Mouse (Mus musculus) liver, adult (tissue): ENCODE results near the gene Cldn17.

Experiments used
- GATA4 ChIP-seq: IDR thresholded peaks from 2 replicates; pipeline ENCODE4 v1.6.1; 2014; ENCODE audit warnings: mild to moderate bottlenecking, low read length; ENCODE audit not compliant: insufficient replicate concordance

Cldn17 gene

DNA sequence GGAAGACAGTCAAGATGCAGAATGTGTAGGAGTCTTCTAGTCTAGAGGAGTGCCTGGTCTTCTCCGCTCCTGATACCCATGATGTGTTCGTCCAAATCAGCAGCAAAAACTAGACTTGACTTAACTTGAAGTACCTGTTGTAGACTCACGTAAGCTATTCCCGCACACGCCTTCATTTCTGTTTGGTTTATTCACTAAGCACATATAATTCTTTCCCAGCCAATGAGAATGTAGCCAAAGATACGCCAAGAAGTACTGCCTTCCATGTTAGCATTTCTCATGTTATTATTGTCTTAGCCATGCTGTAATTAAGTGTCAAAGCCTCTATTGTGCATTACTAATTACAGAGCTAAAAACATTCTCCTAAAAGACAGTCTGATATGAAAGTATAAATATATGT lies at the start of gene Cldn17:
Gene Cldn17 (minus strand): TSS at position 101 of the 400 bp plus-strand sequence.
- no peak for TF ChIP-seq GATA4

DNA sequence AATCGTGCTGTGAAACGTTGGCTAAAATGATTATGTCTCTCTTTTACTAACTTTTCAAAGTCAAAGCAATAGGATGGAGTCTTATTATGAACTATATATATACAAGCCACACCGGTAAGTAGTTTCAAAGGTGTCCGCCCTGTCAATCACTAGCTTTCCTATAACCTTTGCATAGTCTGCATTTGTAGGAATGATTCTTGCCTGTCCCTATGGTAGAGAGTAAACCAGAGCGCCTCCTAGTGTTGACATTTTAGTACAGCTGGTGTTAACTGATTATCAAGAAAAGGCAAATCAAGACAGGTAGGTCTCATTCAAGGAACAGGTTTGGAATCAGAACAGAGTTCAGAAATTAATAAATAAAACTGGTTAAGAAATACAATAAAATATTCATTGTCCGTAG lies 35.7 kb upstream of the Cldn17 start:
- no peak for TF ChIP-seq GATA4

DNA sequence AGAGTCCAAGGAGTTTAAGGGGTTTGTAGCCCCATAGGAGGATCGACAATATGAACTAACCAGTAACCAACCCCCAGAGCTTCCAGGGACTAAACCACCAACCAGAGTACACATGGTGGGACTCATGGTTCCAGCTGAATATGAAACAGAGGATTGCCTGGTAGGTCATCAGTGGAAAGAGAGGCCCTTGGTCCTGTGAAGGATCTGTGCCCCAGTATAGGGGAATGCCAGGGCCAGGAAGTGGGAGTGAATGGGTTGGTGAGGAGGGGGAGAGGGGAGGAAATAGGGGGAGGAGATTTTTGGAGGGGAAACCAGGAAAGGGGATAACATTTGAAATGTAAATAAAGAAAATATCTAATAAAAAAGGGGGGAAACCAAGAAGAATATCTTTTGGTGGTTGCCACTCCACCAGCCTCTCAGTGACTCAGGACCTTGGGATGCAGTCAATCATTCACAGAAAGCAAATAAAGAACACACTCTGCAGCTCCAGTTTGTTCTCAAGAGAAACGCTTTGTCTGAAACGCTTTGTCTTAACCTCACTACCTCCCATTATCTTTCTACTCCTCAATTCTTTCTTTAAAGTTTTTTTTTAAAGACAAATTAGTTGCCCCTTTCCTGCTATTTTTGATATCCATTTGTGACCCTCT lies 33.2 kb upstream of the Cldn17 start:
- TF ChIP-seq GATA4 = no peak

DNA sequence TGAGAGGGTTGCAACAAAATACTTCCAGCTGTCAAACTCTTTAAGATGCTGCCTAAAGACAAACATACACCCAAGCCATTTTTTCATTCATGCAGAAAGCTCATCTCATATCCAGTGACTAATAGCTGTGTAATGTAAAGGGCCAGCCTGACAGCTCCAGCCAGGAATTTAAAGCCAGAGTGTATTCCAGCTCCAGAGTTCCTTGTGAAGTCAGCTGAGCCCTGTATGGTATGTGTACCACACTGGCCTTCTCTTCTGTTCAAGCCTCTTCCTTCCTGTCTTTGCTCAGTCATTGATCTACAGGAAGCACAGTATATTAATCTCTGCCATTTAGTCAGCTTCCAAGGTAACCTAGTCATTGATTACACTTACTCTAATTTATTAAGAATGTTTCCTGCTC lies 4.6 kb upstream of the Cldn17 start:
- no peak for TF ChIP-seq GATA4

DNA sequence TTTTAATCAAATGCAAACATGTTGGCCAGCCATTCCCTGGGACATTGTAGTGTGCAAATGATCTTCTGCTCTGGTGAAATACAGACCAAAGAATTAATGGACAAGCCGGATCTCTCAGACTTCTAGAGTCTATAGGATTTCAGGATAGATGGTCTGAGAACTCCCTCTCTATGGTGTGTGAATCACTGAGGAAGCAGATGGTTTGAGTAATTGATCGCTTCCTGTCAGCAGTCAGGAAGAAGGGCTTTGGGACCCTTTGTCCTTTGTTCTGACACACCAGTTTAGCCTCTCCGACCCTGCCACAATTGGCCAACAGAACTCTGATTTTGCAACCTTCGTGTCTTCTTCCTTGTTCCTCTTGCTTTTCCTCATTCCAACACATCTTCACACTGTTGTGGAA lies 1.4 kb upstream of the Cldn17 start:
- TF ChIP-seq GATA4 = no peak

DNA sequence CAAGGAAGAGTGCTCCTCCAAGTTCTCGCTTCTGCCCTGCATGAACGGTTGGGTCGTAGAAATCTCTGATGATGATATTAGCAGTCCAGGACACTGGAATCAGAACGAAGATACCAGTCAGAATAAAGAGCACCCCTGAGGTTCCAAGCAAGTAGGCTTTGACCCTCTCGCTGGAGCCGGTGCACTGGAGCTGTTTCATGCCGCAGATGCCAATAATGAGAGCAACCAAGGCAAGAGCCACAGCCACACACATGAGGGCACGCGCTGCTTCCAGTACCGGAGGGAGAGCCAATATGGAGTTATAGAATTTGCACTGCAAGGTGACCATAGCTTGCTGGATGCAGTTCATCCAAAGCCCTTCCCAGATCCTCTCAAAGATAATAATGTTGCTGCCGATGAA lies 440 bp downstream of the Cldn17 start:
- no peak for TF ChIP-seq GATA4

DNA sequence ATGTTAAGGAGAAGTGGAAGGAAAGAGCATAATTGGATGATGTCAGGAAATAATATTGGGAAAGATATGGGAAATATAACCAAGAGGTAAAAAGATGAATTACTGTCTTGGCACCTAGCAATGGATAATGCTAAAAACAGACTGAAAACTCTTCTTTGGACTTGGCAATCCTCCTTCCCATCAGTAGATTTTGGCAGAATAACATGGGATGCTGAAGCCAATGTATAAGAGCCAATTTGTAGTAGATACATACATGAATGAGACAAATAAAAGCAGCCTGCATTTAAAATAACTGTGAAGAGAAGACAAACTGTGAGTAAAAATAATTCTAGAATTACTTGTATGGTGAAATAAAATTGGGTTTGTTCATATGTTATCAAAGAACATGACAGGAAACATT lies 18.7 kb downstream of the Cldn17 start:
- no peak for TF ChIP-seq GATA4

DNA sequence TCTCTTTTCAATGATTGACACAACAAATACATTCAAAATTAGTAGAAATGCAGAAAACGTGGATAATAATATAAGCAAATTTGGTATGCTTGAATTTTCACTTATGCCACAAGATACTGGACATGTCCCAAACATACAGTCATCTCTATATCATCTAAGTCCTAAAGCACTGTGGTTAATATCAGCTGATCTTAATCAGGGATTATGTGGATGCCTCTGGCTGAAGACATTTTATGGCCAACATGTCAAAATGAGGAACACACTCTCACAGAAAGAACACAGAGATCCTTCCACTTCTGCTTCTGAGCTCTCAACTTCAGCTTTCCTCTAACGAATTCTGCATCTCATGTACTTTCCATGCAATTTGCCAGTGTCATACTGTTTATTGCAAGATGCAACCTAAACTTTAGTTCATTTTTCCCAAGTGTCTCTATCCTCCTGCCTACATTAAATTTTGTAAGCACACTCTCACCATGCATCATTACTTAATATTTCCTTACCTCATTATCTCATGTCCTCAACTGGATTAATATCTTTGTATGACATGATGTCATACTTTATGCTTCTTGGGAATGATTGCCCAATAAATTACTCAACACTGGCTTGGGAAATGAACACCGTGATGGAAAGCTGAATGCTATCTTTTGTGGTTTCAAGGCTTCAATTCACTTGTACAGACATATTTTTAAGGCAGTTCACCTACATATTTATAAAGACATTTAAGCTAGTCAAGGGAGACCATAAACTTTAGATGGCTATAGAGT lies 26.6 kb downstream of the Cldn17 start:
- no peak for TF ChIP-seq GATA4

DNA sequence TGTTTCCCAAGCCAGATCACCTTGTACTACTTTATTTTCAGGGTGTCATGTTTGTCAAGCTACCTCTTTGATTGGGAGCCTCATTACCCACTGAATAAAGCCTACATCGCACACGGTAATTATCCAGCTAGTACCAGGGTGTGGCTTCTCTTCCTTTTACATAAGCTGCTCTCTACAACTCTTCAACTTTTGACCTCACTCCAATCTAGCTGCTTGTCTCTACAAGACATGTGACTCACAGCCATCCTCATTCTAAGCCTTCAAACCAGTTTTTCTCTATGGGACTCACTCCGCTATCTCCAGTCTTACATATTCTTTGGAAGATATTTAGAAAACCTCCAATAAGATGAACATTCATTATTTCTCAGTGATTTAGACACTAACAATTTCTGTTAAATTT lies 43.5 kb downstream of the Cldn17 start:
- no peak for TF ChIP-seq GATA4
